Mouse (Mus musculus) hindbrain, embryonic 14.5 days (tissue): Measurements from ENCODE around the gene Nrg4. TPM values are rescaled to one million over a fixed set of nuclear protein-coding genes. Genes with fewer than 3 reads are reported as not detected.
A peak's percentile ranks its signal among the peaks of the same experiment; 100 is the strongest.

Source experiments
- ATAC-seq: fragments of 200-750 bp; cut with Nextera tagmentation; 2 replicates; pipeline ENCODE4 v1.8.0; 2017; ENCODE audit warnings: moderate number of reproducible peaks, mild to moderate bottlenecking, moderate TSS enrichment, moderate library complexity; ENCODE audit not compliant: low FRiP score
- DNase-seq: peaks from one replicate; pipeline ENCODE4 v3.0.0-alpha.2; 2015; ENCODE audit warnings: low spot score
- H3K27ac ChIP-seq: fragments of 300-500 bp; sonication (generic); 2 replicates; pipeline ENCODE4 v1.5.1; 2014; ENCODE audit warnings: mild to moderate bottlenecking, moderate library complexity
- H3K27me3 ChIP-seq: fragments of 300-500 bp; sonication (generic); 2 replicates; pipeline ENCODE4 v1.6.1; 2014; ENCODE audit warnings: mild to moderate bottlenecking, low read length, mixed read lengths; ENCODE audit not compliant: control insufficient read depth, insufficient read depth
- H3K36me3 ChIP-seq: fragments of 300-500 bp; sonication (generic); replicated peaks from 2 replicates; pipeline ENCODE4 v1.6.1; 2014; ENCODE audit not compliant: control insufficient read depth, insufficient read depth
- H3K4me1 ChIP-seq: fragments of 300-500 bp; sonication (generic); replicated peaks from 2 replicates; pipeline ENCODE4 v1.6.1; 2014; ENCODE audit warnings: antibody characterized with exemption, low read length, mixed read lengths; ENCODE audit not compliant: control insufficient read depth, insufficient read depth
- H3K4me2 ChIP-seq: fragments of 300-500 bp; sonication (generic); replicated peaks from 2 replicates; pipeline ENCODE4 v1.6.1; 2014; ENCODE audit warnings: mild to moderate bottlenecking, moderate library complexity
- H3K4me3 ChIP-seq: fragments of 300-500 bp; sonication (generic); replicated peaks from 2 replicates; pipeline ENCODE4 v1.5.1; 2014; ENCODE audit warnings: mild to moderate bottlenecking, low read length
- H3K9ac ChIP-seq: fragments of 300-500 bp; sonication (generic); 2 replicates; pipeline ENCODE4 v1.6.1; 2014
- H3K9me3 ChIP-seq: fragments of 300-500 bp; sonication (generic); 2 replicates; pipeline ENCODE4 v1.6.1; 2016; ENCODE audit warnings: low read length; ENCODE audit not compliant: control insufficient read depth
- WGBS: fragments of 180-500 bp; shearing (Covaris S2); extraction: QIAGEN DNeasy Blood & Tissue Kit; methylation state at CpG from one replicate; pipeline ENCODE4 v1.1.7; 2014; 5-methylcytosine and 5-hydroxymethylcytosine counted together
- polyA plus RNA-seq: library from polyadenylated mRNA; unstranded; fragments of >200 nt; fragmentation: Nextera tagmentation; extraction: Ambion mirVana; gene quantifications from 2 replicates; pipeline ENCODE4 v1.2.1, GENCODE M21; 2014

Nrg4 gene
- polyA plus RNA-seq, 1 experiment from 2014 or later: 1.7 TPM

DNA sequence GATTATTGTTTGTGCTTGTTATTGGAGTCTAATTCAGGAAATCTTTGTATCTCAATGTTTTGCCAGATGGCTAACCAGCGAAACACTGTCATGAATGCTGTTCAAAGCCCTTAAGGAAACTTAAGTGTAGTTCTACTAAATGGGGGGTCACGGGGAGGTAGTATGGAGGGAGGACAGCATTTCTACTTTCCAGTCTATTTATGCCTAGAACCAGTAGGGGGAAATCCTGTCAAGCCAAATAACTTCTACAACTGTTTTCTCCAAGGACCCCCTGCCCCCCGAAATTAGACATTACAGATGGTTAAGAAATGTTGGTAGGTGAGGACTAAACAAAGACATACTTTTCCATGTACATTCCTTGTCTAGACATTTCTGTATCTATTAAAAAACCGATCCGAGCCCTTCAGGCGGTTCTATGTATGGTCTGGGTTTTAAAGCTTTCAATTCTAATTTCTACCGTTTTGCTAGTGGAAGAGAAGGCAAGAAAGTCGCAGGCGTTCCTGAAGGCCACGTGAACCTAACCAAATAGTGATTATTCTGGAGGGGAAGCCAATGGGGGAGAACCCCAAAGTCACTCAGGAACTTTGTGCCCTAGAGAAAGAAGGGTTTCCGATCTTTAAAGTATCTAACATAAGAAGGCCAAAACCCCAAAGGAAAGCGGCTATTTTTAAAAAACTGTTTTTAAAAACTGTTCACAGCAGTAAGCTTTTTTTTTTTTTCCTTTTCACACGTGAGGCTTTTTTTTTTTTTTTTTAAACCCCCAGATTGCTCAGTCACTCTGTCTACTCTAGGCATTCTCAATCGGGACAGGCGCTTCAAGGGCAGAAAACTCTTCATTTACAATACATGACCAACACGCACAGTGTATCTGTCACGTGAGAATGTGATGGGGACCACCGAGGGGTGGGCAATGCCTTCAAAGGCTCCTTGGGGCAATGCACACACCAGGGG is 805 bp downstream of the Nrg4 start:
- Histone ChIP-seq H3K9ac (peak overlapping the region; percentile 82), H3K4me1 (peaks cover 10% of the 10 kb centered on the region), H3K27me3 (0 out of 2 replicates have a peak, but pooled peaks cover 6% of the 10 kb centered on the region), H3K4me3 (peak overlapping the region; percentile 75), H3K36me3 (no peaks in the 10 kb centered on the region), H3K9me3 (no peaks in the 10 kb centered on the region), H3K27ac (peak overlapping the region; percentile 70; the same call in 1 of the 2 replicates), H3K4me2 (peak overlapping the region; percentile 74)
- 16% methylated on average over 18 of the region's 18 CpGs for WGBS
- no peak for ATAC-seq
- no peak for DNase-seq

GRCm38 (mm10) chr9:55325061-55325460 is 1.6 kb downstream of the Nrg4 start:
- Histone ChIP-seq H3K27me3 (0 out of 2 replicates have a peak, but pooled peaks cover 6% of the 10 kb centered on the region), H3K9me3 (no peaks in the 10 kb centered on the region), H3K4me1 (peaks cover 10% of the 10 kb centered on the region), H3K4me2 (no peak overlapping the region), H3K9ac (no peak overlapping the region), H3K36me3 (no peaks in the 10 kb centered on the region), H3K27ac (no peak overlapping the region), H3K4me3 (no peak overlapping the region)
- peak; percentile 30 for DNase-seq
- ATAC-seq: no peak
- WGBS: 21% methylated on average over 1 of the region's 1 CpGs

DNA sequence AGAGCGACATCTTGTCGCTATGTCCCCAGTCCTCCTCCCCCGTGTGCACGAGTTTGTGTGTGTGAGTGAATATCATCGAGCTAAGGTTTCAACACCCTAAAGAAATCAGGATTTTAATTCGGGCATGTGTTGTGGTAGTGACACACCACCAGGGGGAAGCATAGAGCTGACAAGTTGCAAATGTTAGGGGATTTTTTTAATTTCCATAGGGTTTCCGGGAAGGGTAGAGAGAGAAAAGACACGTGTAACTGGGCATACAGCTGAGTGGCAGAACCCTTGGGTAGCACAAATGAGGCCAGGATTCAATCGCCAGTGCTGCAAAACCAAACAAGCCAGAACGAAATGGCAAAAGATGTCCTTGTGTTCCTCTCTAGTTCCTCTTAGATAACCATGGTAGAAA is 2.1 kb downstream of the Nrg4 start:
- no peaks in the 10 kb centered on the region for H3K9me3 ChIP-seq
- WGBS: 47% methylated on average over 10 of the region's 10 CpGs
- peaks cover 10% of the 10 kb centered on the region for H3K4me1 ChIP-seq
- H3K27ac ChIP-seq: no peak overlapping the region
- no peak overlapping the region for H3K9ac ChIP-seq
- no peak overlapping the region for H3K4me3 ChIP-seq
- no peak overlapping the region for H3K4me2 ChIP-seq
- 0 out of 2 replicates have a peak, but pooled peaks cover 6% of the 10 kb centered on the region for H3K27me3 ChIP-seq
- DNase-seq (no peak), ATAC-seq (no peak)
- H3K36me3 ChIP-seq: no peaks in the 10 kb centered on the region

- Histone ChIP-seq H3K9ac (no peak overlapping the region), H3K4me3 (no peak overlapping the region), H3K9me3 (no peaks in the 10 kb centered on the region), H3K36me3 (no peaks in the 10 kb centered on the region), H3K4me1 (peaks cover 10% of the 10 kb centered on the region), H3K27ac (no peak overlapping the region), H3K4me2 (no peak overlapping the region), H3K27me3 (0 out of 2 replicates have a peak, but pooled peaks cover 6% of the 10 kb centered on the region)
- no peak for DNase-seq
- 40% methylated on average over 8 of the region's 8 CpGs for WGBS
- ATAC-seq: no peak
These were observed 2.6 kb downstream of the Nrg4 start for GRCm38 (mm10) chr9:55324085-55324484.

DNA sequence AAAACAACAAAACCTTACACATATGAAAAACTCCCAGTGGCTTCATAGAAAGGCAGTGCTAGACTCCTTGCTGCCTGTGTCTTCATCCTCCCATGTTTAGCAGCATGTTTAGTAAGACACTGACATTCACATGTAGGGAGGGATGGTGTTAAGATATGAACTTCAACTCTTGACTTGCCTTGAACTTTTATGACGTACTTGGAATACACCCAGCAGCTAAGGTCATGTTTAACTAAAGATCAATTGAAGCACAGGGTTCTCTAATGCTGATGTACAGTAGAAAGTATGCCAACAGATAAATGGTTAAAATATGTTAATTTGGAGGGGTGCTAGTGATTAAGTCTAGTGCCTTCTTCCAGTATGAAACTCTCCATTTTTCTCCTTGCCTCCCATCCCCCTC is 4.0 kb downstream of the Nrg4 start:
- no peaks in the 10 kb centered on the region for H3K27me3 ChIP-seq
- no peak overlapping the region for H3K4me3 ChIP-seq
- no peak overlapping the region for H3K27ac ChIP-seq
- 98% methylated on average over 1 of the region's 1 CpGs for WGBS
- no peak overlapping the region for H3K9ac ChIP-seq
- H3K36me3 ChIP-seq: no peaks in the 10 kb centered on the region
- peaks cover 5% of the 10 kb centered on the region; the same call in 1 of the 2 replicates for H3K4me1 ChIP-seq
- no peaks in the 10 kb centered on the region for H3K9me3 ChIP-seq
- H3K4me2 ChIP-seq: no peak overlapping the region
- ATAC-seq (no peak), DNase-seq (no peak)

- Histone ChIP-seq H3K9me3 (no peaks in the 10 kb centered on the region), H3K27ac (no peak overlapping the region), H3K4me2 (no peak overlapping the region), H3K27me3 (no peaks in the 10 kb centered on the region), H3K36me3 (no peaks in the 10 kb centered on the region), H3K4me1 (no peaks in the 10 kb centered on the region), H3K4me3 (no peak overlapping the region), H3K9ac (no peak overlapping the region)
- ATAC-seq: no peak
- 68% methylated on average over 12 of the region's 12 CpGs for WGBS
- DNase-seq: no peak
These were observed 12.9 kb downstream of the Nrg4 start for GRCm38 (mm10) chr9:55313619-55314261.

DNA sequence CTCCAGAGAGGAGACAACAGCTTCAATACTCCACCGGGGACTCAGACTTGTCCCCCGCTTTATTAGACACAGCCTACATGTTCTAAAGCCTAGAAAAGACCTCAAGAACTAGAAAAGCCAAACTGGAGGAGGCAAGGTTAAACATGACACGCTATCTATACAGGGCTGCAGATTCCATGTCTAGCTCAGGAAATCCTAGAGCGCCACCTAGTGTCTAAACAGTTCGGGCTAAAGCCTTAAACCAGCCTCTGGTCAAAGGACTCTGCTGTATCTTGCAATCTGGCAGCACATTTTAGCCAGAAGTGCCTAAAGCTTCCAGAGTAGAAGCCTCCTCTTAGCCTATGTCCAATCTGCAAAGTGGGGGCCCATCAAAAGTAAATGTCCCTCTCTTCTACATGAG is 15.1 kb downstream of the Nrg4 start:
- WGBS: 13% methylated on average over 5 of the region's 5 CpGs
- peak; percentile 95 for DNase-seq
- no peak overlapping the region for H3K9ac ChIP-seq
- H3K9me3 ChIP-seq: no peaks in the 10 kb centered on the region
- H3K36me3 ChIP-seq: no peaks in the 10 kb centered on the region
- no peak overlapping the region for H3K4me3 ChIP-seq
- peak; percentile 70; the same call in 1 of the 2 replicates for ATAC-seq
- no peaks in the 10 kb centered on the region for H3K27me3 ChIP-seq
- no peak overlapping the region for H3K27ac ChIP-seq
- no peak overlapping the region for H3K4me2 ChIP-seq
- H3K4me1 ChIP-seq: no peaks in the 10 kb centered on the region

DNA sequence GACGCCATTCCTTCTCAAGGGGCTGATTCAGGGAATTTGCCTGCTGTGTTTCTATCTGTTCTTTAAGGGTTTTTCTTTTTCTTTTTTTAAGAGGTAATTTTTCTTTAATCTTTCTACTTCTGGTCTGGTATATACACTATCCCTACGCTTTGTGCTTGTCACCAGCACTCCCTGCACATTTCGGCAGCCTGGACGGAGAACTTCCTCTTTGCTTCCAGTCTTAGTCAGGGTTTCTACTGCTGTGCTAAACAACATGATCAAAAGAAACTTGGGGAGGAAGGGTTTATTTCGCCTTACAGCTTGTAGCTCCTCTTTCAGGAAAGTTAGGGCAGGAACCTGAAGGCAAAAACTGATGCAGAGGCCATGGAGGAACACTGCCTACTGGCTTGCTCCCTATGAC is 18.2 kb downstream of the Nrg4 start:
- no peak overlapping the region for H3K4me2 ChIP-seq
- no peak for ATAC-seq
- H3K4me1 ChIP-seq: no peaks in the 10 kb centered on the region
- no peaks in the 10 kb centered on the region for H3K9me3 ChIP-seq
- H3K9ac ChIP-seq: no peak overlapping the region
- no peak overlapping the region for H3K4me3 ChIP-seq
- no peaks in the 10 kb centered on the region for H3K27me3 ChIP-seq
- DNase-seq: no peak
- WGBS: 85% methylated on average over 5 of the region's 5 CpGs
- no peak overlapping the region for H3K27ac ChIP-seq
- H3K36me3 ChIP-seq: no peaks in the 10 kb centered on the region

GRCm38 (mm10) chr9:55307557-55307956 is 19.1 kb downstream of the Nrg4 start:
- ATAC-seq: no peak
- Histone ChIP-seq H3K4me1 (no peaks in the 10 kb centered on the region), H3K9ac (no peak overlapping the region), H3K27ac (no peak overlapping the region), H3K4me3 (no peak overlapping the region), H3K4me2 (no peak overlapping the region), H3K27me3 (no peaks in the 10 kb centered on the region), H3K36me3 (no peaks in the 10 kb centered on the region), H3K9me3 (no peaks in the 10 kb centered on the region)
- DNase-seq: no peak
- 79% methylated on average over 5 of the region's 5 CpGs for WGBS
